Mouse (Mus musculus): ENCODE measurements around the gene Ppp2ca.
"Not testable (repeated sequence)": the region's sequence is repeated elsewhere in the genome, so short reads cannot be mapped to it uniquely, and the experiment has no call there.

The Ppp2ca gene

GRCm38 (mm10) chr11:52094568-52094967 lies 3.9 kb upstream of the Ppp2ca start:
- no peak for DNase-seq (ENCODE audit: low read depth in 1 of 2, low spot score in 2 of 2)

DNA sequence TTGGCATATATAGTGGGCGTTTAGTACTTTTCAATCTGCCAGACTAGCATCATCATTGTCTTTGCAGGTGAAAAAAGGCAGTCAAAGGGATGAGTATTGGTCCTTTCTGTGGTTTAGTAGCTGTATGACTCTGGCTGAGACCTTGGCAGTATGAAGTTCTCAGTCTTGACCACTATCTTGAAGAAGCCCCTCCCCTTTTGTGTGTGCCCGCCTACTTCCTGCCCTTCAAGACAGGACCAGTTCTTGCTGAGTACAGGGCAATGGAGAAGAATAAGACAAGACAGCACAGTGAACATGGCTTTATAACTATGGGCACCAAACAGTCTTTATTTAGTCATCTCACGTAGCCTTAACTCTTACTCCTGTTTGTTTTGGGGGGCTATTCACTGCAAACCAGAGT lies 1.5 kb upstream of the Ppp2ca start:
- DNase-seq (ENCODE audit: low read depth in 1 of 2, low spot score in 2 of 2): no peak

DNA sequence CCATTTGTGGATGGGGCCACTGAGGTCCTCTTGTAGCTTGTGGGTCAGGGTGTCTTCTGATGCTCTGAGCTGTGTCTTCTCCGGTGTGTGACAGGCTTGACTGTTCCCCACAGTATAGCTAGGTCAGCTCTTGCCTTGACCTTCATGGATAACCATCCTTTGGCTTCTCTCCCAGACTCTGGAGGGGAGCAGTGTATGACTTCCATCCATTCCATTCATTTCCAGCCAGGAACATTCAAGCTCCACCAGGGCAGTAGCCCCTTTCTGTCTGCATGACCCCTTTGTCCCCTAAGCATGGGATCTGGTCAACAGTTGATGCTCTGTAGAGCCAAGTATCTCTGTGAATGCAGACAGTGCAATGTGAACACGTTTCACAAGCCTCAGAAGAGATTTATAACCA lies 885 bp upstream of the Ppp2ca start:
- DNase-seq (ENCODE audit: low read depth in 1 of 2, low spot score in 2 of 2): no peak

DNA sequence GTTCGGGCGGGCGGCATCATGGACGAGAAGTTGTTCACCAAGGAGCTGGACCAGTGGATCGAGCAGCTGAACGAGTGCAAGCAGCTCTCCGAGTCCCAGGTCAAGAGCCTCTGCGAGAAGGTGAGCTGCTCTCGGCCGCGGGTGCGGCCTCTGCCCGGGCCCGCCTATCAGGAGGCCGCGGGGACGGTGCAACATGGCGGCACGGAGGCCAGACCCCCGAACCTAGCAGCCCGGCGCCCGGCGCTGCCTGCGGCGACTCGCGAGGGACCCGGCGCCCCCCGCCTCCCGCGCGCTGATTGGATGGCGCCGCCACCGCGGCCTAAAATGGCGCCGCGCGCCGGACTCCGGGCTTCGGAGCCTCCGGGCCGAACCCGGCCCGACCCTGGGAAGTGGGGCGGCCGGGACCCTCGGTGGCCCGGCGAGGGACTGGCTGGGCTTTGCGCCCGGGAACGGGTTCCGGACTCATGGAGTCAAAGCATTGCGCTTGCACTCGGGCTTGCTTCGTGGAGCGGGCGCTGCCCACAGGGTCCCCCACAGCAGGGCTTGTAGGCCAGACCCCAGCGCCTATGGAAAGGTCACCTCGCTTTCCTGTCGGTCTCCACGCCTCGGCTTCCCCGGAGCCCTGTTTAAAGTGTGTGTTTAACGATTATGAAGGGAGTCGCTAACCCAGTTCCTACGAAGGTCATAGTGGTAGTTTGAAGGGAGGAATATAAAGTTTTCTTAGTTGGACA lies 715 bp downstream of the Ppp2ca start:
- DNase-seq (ENCODE audit: low read depth in 1 of 2, low spot score in 2 of 2): peak; percentile 23 to 51

DNA sequence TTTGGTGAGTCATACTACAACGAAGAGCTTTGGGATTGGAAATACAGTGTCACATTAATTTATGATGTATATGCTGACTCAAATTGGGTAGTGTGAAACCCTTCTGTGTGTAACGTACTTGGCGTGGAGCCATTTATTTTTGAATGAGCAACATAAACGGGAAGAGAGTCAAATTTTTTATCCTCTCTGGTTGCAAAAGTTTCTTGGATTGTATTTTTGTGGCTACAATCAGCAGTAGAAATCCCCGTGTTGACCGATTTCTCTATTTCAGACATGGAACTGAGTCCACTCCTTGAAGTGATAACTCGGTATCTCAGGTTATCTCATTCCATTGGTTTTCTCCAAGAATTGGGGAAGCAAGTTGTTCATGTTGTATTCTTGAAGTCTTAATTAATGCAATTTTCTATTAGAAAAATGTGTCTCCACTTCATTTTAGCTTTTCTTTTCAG lies 1.3 kb downstream of the Ppp2ca start:
- no peak for DNase-seq (ENCODE audit: low read depth in 1 of 2, low spot score in 2 of 2)

- no peak for DNase-seq (ENCODE audit: low read depth in 1 of 2, low spot score in 2 of 2)
Observed at GRCm38 (mm10) chr11:52102977-52103376, 4.5 kb downstream of the Ppp2ca start.

- no peak for DNase-seq (ENCODE audit: low read depth in 1 of 2, low spot score in 2 of 2)
Observed at GRCm38 (mm10) chr11:52105503-52105902, 7.0 kb downstream of the Ppp2ca start.

GRCm38 (mm10) chr11:52106037-52106436 lies 7.6 kb downstream of the Ppp2ca start:
- DNase-seq (ENCODE audit: low read depth in 1 of 2, low spot score in 2 of 2): no peak

GRCm38 (mm10) chr11:52106438-52106837 lies 8.0 kb downstream of the Ppp2ca start:
- DNase-seq (ENCODE audit: low read depth in 1 of 2, low spot score in 2 of 2): no peak

DNA sequence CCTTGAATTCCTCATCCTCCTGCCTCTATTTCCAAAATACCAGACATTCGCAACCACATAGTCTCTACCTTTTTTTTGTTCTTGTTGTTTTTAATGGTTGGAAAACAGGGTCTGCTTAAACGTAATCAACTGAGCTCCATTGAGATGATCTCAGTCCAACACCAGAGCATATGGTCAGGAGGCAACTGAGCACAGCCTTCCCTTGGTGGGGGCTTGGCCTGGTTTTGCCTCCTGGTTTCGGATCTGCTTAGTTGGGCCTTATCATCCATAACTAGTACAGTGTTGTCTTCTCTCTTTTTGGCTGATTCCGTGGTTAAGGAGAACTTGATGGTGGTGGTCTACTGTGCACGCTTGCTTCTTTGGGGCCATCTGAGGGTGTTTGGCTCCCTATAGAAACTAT lies 10.3 kb downstream of the Ppp2ca start:
- DNase-seq (ENCODE audit: low read depth in 1 of 2, low spot score in 2 of 2): no peak

- no peak for DNase-seq (ENCODE audit: low read depth in 1 of 2, low spot score in 2 of 2)
Observed at GRCm38 (mm10) chr11:52109421-52109820, 10.9 kb downstream of the Ppp2ca start.

GRCm38 (mm10) chr11:52115479-52115878 lies 17.0 kb downstream of the Ppp2ca start:
- no peak for DNase-seq (ENCODE audit: low read depth in 1 of 2, low spot score in 2 of 2)

- not testable (repeated sequence) for DNase-seq (ENCODE audit: low read depth in 1 of 2, low spot score in 2 of 2)
Observed at GRCm38 (mm10) chr11:52116117-52116516, 17.6 kb downstream of the Ppp2ca start.

DNA sequence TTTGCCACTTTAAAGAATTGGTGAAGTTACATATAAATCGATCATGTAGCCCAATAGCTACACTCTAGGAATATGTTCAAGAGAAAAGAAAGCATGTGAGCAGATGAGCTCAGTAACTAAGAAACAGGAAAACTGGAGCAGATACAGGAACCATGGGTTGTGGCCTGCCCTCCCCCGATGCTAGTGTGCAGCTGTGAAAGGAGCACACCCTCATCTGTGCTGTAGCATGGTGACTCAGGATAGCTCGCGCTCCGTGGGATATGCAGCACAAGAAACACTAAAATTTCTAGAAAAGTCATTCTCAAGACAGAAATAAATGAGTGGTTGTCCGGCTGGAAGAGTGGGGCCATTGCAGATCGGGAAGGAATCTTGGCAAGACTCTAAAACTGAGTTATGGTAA lies 18.7 kb downstream of the Ppp2ca start:
- DNase-seq (ENCODE audit: low read depth in 1 of 2, low spot score in 2 of 2): no peak

- not testable (repeated sequence) for DNase-seq (ENCODE audit: low read depth in 1 of 2, low spot score in 2 of 2)
Observed at GRCm38 (mm10) chr11:52120415-52120814, 21.9 kb downstream of the Ppp2ca start.

GRCm38 (mm10) chr11:52122045-52122444 lies 23.6 kb downstream of the Ppp2ca start:
- DNase-seq (ENCODE audit: low read depth in 1 of 2, low spot score in 2 of 2): no peak

- DNase-seq (ENCODE audit: low read depth in 1 of 2, low spot score in 2 of 2): no peak
Observed at GRCm38 (mm10) chr11:52124468-52124867, 26.0 kb downstream of the Ppp2ca start.

DNA sequence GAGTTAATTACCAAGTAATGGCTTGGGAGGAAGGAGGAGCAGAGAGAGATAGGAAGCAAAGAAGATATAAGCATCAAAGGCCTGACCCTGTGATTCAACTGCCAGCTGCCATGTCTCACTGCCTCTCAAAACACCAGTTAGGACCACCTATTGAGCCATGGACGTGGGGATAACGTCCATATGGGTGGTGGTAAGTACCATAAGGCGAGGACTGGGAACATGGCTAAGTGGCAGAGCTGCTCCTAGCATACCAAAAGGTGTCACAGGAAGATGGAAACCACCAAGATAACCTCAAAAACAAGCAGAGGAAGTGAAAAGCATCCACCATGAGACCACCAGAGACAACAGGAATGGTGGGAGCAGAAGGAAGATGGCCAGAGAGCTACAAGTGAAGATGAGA lies 28.7 kb downstream of the Ppp2ca start:
- no peak for DNase-seq (ENCODE audit: low read depth in 1 of 2, low spot score in 2 of 2)

GRCm38 (mm10) chr11:52127760-52128159 lies 29.3 kb downstream of the Ppp2ca start:
- DNase-seq (ENCODE audit: low read depth in 1 of 2, low spot score in 2 of 2): no peak

GRCm38 (mm10) chr11:52128316-52129061 lies 30.0 kb downstream of the Ppp2ca start:
- DNase-seq (ENCODE audit: low read depth in 1 of 2, low spot score in 2 of 2): no peak

GRCm38 (mm10) chr11:52129171-52129570 lies 30.7 kb downstream of the Ppp2ca start:
- no peak for DNase-seq (ENCODE audit: low read depth in 1 of 2, low spot score in 2 of 2)

- no peak for DNase-seq (ENCODE audit: low read depth in 1 of 2, low spot score in 2 of 2)
Observed at GRCm38 (mm10) chr11:52129621-52130450, 31.4 kb downstream of the Ppp2ca start.

Measured in monocyte, adult 2 months (primary cell).